In the genomic region with DNA sequence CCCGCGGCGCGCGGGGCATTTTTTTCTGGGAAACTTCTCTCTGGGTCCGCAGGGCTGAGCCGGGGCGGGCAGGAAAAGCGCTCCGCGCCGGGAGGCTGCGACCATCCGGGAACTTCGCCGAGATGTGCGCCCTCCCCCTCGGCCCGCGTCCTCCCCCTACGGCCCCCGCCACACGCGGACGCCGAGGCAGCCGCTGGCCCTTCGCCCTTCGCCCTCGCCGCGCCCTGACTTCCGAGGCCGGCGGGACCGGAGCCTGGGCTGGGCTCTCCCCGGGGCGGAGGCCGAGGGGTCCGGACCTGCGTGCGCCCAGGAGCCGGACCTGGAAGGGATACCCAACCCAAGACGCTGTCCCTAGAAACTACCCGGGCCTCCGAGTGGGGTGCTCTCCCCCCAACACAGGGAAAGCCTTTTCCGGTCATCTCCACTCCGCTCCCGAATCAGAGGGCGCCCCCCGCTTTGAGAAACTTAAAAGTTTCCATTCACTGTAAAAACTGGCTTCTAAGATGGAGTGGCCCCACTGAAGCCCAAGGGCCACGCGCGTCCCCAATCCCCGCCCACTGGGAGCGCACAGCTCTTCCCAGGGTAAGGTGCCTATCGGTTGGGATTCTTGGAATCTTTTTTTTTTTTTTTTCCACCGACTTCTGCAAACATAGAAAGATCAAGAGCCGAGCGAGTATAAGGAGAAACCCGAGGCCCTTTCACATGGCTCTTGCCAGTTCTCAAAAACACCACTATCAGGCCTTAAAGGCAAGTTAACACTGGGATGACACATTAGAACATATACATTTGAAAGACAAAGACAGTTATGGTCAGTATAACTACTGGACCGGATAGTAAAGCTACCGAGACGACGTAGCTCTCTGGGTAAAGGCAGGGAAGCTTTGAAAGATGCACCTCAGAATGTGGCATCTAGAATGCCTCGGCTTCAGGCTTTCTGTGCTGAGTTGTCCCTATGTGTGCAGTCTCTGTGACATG, we compare ENCODE assay signal across 1 mouse cellular context.
TF ChIP-seq lines count a peak whose summit lies in the region.

Gene Wipf1 (minus strand): TSS at position 379 of the 975 bp plus-strand sequence.

TF ChIP-seq in CH12.LX, 34 proteins besides CTCF, POLR2A, EP300 and RAD21:
- TF ChIP-seq UBTF (IDR thresholded peaks at IDR 0.05; ENCODE audit: low read depth, low read length) = 0 out of 2 replicates have a peak, but pooled peaks have one; percentile 69
- no peak for TF ChIP-seq ZC3H11A (IDR thresholded peaks at IDR 0.05; ENCODE audit: low read depth, low read length)
